Mouse (Mus musculus): Measurements from ENCODE around the gene Cers6. TPM values are rescaled to one million over a fixed set of nuclear protein-coding genes. Genes with fewer than 3 reads are reported as not detected.

Cers6 gene
- 25.9 TPM for polyA plus RNA-seq (2014; fragmentation: Illumina TruSeq; extraction: RNeasy Lipid Tissue Mini Kit (QIAGEN cat#74804); ENCODE audit: low read depth, low replicate concordance)

GRCm38 (mm10) chr2:68860904-68861685 is at the start of gene Cers6:
TSS of gene Cers6 (plus strand) at chr2:68861441.

GRCm38 (mm10) chr2:69135661-69136576 is 274.7 kb downstream of the Cers6 start, which contains the start of gene Nostrin:
TSS of gene Nostrin (plus strand) at chr2:69135800.

Other genes with a start within 250 kb of the Cers6 start
- gene 4932414N04Rik, start 205.0 kb upstream of the Cers6 start, polyA plus RNA-seq (2014; fragmentation: Illumina TruSeq; extraction: RNeasy Lipid Tissue Mini Kit (QIAGEN cat#74804); ENCODE audit: low read depth, low replicate concordance) = 1.5 TPM

Data from adipose tissue, adult 10 weeks (tissue).